Comparison of ENCODE assay signal across 8 mouse cellular contexts in the genomic region with DNA sequence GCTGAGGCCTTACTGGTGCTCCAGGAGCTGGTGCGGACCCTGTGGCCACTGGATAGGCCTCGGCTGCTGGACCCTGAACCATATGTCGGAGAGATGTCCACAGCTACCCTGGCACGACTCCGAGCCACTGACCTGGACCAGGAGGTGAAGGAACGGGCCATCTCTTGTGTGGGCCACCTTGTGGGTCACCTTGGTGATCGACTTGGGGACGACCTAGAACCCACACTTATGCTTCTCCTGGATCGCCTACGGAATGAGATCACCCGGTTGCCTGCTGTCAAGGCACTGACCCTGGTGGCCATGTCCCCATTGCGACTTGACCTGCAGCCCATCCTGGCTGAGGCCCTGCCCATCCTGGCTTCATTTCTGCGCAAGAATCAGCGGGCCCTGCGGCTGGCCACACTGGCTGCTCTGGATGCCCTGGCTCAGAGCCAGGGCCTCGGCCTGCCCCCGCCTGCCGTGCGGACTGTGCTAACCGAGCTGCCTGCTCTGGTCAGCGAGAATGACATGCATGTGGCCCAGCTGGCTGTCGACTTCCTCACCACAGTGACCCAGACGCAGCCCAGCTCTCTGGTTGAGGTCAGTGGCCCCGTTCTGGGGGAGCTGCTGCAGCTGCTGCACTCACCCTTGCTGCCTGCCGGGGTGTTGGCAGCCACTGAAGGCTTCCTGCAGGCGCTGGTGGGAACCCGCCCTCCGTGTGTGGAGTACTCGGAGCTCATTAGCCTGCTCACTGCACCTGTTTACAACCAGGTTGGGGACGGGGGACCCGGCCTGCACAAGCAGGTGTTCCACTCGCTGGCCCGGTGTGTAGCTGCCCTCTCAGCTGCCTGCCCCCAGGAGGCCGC. TPM values are rescaled to one million over a fixed set of nuclear protein-coding genes. Genes with fewer than 3 reads are reported as not detected.
DNase-seq lines count a peak whose midpoint lies in the region.

No protein-coding gene starts in this region.

- intact Hi-C loops in heart, postnatal 25 days (cut with DNase I) = no loop called here
- intact Hi-C loops in heart, postnatal 10 days (cut with DNase I) = no loop called here

- peak; percentile 97 for DNase-seq in heart, adult 11 months
- DNase-seq in heart, postnatal 25 days (ENCODE audit: low spot score) = no peak
- peak; percentile 26 for DNase-seq in thymus, postnatal 14 days
- no peak for DNase-seq in thymus, postnatal 0 days (ENCODE audit: low spot score)
- DNase-seq in heart, postnatal 10 days = peak; percentile 55 to 56
- DNase-seq in lung, postnatal 10 days = peak; percentile 72
- DNase-seq in embryo, embryonic 9.5 days (ENCODE audit: extremely low spot score) = no peak
- DNase-seq in right cerebral cortex, adult 18-20 months = no peak

RNA-seq across cellular contexts. Expression of a gene that starts 16.5 kb away (rescaled TPM):
- total RNA-seq in heart, postnatal 25 days (2021) = 100 to 1,000 TPM; 575 to 621 TPM
- 3,802 and 3,817 TPM in 2 replicates for polyA plus RNA-seq in thymus, postnatal 0 days (2015; fragmentation: Nextera tagmentation; extraction: Ambion mirVana)
- 100 to 1,000 TPM; 842 to 867 TPM for total RNA-seq in heart, postnatal 10 days (2021)

RNA-seq across cellular contexts. Expression of a gene that starts 17.7 kb away (rescaled TPM):
- 10 to 100 TPM; 72.5 to 74.4 TPM for total RNA-seq in heart, postnatal 25 days (2021)
- polyA plus RNA-seq in thymus, postnatal 0 days (2015; fragmentation: Nextera tagmentation; extraction: Ambion mirVana) = 4.5 and 5.3 TPM in 2 replicates
- 10 to 100 TPM; 73.0 to 87.4 TPM for total RNA-seq in heart, postnatal 10 days (2021)

RNA-seq across cellular contexts. Expression of a gene that starts 29.9 kb away (rescaled TPM):
- total RNA-seq in heart, postnatal 25 days (2021) = 1 to 10 TPM in 1 of 2 experiments, not detected in 1; 1.0 TPM
- 1.4 and 2.2 TPM in 2 replicates for polyA plus RNA-seq in thymus, postnatal 0 days (2015; fragmentation: Nextera tagmentation; extraction: Ambion mirVana)
- total RNA-seq in heart, postnatal 10 days (2021) = under 1 TPM; 0.60 TPM

RNA-seq across cellular contexts. Expression of a gene that starts 46.1 kb away (rescaled TPM):
- total RNA-seq in heart, postnatal 25 days (2021) = under 1 TPM; 0.39 to 0.49 TPM
- 0.20 and 0.33 TPM in 2 replicates for polyA plus RNA-seq in thymus, postnatal 0 days (2015; fragmentation: Nextera tagmentation; extraction: Ambion mirVana)
- total RNA-seq in heart, postnatal 10 days (2021) = under 1 TPM; 0.79 TPM

Comparison
In these comparisons a context has a peak if more than half of its experiments do, and no peak if none do; other contexts are left out.
1. DNase-seq: peak in heart, adult 11 months (single experiment), thymus, postnatal 14 days (single experiment), heart, postnatal 10 days (2 of 2) and lung, postnatal 10 days (single experiment); none in heart, postnatal 25 days (single experiment), thymus, postnatal 0 days (single experiment), embryo, embryonic 9.5 days (single experiment) and right cerebral cortex, adult 18-20 months (single experiment).